Mouse (Mus musculus) T-cell, adult 66 days (primary cell): ENCODE measurements around the gene Mthfs. TPM values are rescaled to one million over a fixed set of nuclear protein-coding genes. Genes with fewer than 3 reads are reported as not detected.

Experiments
- total RNA-seq, 2 experiments: library from RNA; stranded (reverse); gene quantifications; 3 replicates in 1 of 2; 4 replicates in 1 of 2; pipeline ENCODE4 v1.2.4; 2023

Gene Mthfs
- total RNA-seq, result 10 to 100 TPM; 39.0 to 51.6 TPM

DNA sequence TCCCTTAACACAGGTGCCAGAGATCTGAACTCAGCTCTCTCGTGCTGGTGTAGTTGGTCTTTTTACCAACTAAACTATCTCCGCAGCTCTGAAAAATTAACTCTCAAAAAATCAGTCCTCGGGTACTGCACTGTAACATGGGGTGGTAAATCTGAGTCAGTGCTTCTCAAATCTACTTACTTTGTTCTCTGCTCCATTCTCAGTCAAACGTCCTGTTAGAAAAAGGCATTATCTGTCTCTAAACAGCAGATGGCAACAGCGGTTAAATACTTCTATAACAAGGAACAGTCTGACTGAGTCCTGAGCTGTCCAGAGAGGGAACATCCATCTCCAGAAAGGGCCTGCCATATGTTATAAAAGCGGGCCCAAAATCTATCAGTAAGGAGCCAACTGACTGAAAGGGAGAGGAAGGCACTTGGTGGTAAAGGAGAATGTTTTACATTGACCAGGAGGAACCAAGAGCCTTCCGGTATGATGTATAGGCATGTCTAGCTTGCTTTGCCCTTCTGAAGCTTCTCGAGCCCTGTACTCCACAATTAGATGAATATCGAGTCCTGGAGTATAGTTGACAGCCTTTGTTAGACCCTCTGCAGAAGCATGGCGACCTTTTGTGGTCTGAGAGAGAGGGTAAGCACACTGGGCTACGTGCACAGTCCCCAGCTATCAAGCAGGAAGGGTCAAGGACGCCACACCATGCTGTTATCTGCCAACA is at the start of gene Mthfs:
Mthfs (plus strand) TSS at position 324 of the 712 bp plus-strand sequence.

DNA sequence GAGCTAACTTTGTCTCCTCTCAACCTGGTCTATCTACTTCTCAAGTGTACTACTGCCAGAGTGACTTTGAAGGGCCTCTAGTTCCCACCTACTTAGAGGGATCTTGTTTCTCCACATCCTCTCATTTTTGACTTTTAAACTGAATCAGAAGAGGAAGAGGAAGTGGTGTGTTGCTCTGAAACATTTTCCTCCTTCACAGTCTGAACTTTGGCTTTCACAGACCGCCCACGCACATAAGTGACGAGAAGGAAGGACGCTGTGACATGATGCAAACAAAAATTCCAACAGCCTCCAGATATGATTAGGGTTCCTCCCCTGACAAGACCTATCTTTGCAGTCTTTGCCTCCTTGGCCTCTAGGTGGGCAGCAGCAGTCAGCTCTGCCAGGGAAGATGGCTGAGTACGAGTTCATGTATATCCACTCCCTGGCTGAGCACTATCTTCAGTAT is 11.5 kb upstream of the Mthfs start, which contains the start of the genes Bcl2a1b and Gm29094:
Bcl2a1b (plus strand) TSS at position 241 of the 448 bp plus-strand sequence.
Gm29094 (plus strand) TSS at position 411 of the 448 bp plus-strand sequence.

Other genes with a start within 250 kb of the Mthfs start
- not detected for gene Trim43b, start 117.8 kb upstream of the Mthfs start, total RNA-seq
- 10 to 100 TPM; 28.4 to 43.2 TPM for gene Bcl2a1b, start 11.5 kb upstream of the Mthfs start, total RNA-seq
- gene Gm29094, start 11.3 kb upstream of the Mthfs start, total RNA-seq, result 1 to 10 TPM in 1 of 2 experiments, not detected in 1; 4.8 TPM